Mouse (Mus musculus) heart, adult 2 months (tissue): Measurements from ENCODE around the gene Rpl7a.

Experiments used
- CTCF ChIP-seq: fragments of 200-600 bp; IDR thresholded peaks from 2 replicates; pipeline ENCODE4 v1.8.1; 2022; ENCODE audit warnings: antibody characterized with exemption, mild to moderate bottlenecking, moderate library complexity
- EP300 ChIP-seq: fragments of 200-500 bp; IDR thresholded peaks from 2 replicates; pipeline ENCODE4 v1.6.1; 2011; ENCODE audit warnings: low read depth, low read length, control low read depth; ENCODE audit not compliant: insufficient read depth
- POLR2A ChIP-seq: fragments of 200-500 bp; IDR thresholded peaks from 2 replicates; pipeline ENCODE4 v1.6.1; 2011; ENCODE audit warnings: mild to moderate bottlenecking, low read depth, low read length, control low read depth; ENCODE audit not compliant: insufficient read depth

DNA sequence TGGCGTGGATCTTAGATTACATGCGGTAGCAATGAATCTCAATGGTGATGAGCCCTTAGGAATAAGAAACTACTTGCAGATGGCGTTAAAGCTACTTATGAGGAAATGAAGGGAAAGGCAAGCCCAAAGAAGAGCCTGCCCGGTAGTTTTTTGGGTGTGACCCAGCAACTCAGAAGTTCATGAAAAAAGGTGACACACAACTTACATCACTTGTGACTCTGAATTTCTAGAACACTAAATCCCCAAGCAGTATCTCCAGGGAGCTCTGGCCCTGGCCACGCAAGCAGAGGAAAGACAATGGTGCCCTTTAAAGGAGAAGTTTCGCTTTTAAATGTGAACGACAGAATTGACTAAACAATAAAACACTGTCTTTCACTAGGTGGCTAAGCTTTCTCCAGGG lies 7.3 kb upstream of the Rpl7a start:
- TF ChIP-seq POLR2A (no peak), EP300 (no peak), CTCF (no peak)
